Mouse (Mus musculus): ENCODE results near the gene Gpr22.

Gpr22 gene

GRCm38 (mm10) chr12:31713600-31713999, at the start of gene Gpr22:
Gene Gpr22, minus strand, starts transcription at chr12:31713947.
- DNase-seq (ENCODE audit: extremely low read depth, insufficient read length, low spot score) = no peak

- no peak for DNase-seq (ENCODE audit: extremely low read depth, insufficient read length, low spot score)
Observed at GRCm38 (mm10) chr12:31755885-31756755, 42.4 kb upstream of the Gpr22 start.

GRCm38 (mm10) chr12:31754465-31754864, 40.7 kb upstream of the Gpr22 start:
- no peak for DNase-seq (ENCODE audit: extremely low read depth, insufficient read length, low spot score)

- DNase-seq (ENCODE audit: extremely low read depth, insufficient read length, low spot score) = no peak
Observed at GRCm38 (mm10) chr12:31749846-31750245, 36.1 kb upstream of the Gpr22 start.

- DNase-seq (ENCODE audit: extremely low read depth, insufficient read length, low spot score) = no peak
Observed at GRCm38 (mm10) chr12:31747301-31747700, 33.6 kb upstream of the Gpr22 start.

- DNase-seq (ENCODE audit: extremely low read depth, insufficient read length, low spot score) = no peak
Observed at GRCm38 (mm10) chr12:31734616-31735015, 20.9 kb upstream of the Gpr22 start.

GRCm38 (mm10) chr12:31730126-31730525, 16.4 kb upstream of the Gpr22 start:
- no peak for DNase-seq (ENCODE audit: extremely low read depth, insufficient read length, low spot score)

GRCm38 (mm10) chr12:31726707-31727106, 13.0 kb upstream of the Gpr22 start:
- no peak for DNase-seq (ENCODE audit: extremely low read depth, insufficient read length, low spot score)

GRCm38 (mm10) chr12:31725511-31726275, 11.9 kb upstream of the Gpr22 start:
- DNase-seq (ENCODE audit: extremely low read depth, insufficient read length, low spot score) = no peak

- no peak for DNase-seq (ENCODE audit: extremely low read depth, insufficient read length, low spot score)
Observed at GRCm38 (mm10) chr12:31724576-31724975, 10.8 kb upstream of the Gpr22 start.

- no peak for DNase-seq (ENCODE audit: extremely low read depth, insufficient read length, low spot score)
Observed at GRCm38 (mm10) chr12:31719586-31720275, 6.0 kb upstream of the Gpr22 start.

- no peak for DNase-seq (ENCODE audit: extremely low read depth, insufficient read length, low spot score)
Observed at GRCm38 (mm10) chr12:31714070-31714469, 323 bp upstream of the Gpr22 start.

- DNase-seq (ENCODE audit: extremely low read depth, insufficient read length, low spot score) = no peak
Observed at GRCm38 (mm10) chr12:31712727-31713126, 1.0 kb downstream of the Gpr22 start.

GRCm38 (mm10) chr12:31712233-31712632, 1.5 kb downstream of the Gpr22 start:
- no peak for DNase-seq (ENCODE audit: extremely low read depth, insufficient read length, low spot score)

- DNase-seq (ENCODE audit: extremely low read depth, insufficient read length, low spot score) = no peak
Observed at GRCm38 (mm10) chr12:31709665-31710064, 4.1 kb downstream of the Gpr22 start.

- no peak for DNase-seq (ENCODE audit: extremely low read depth, insufficient read length, low spot score)
Observed at GRCm38 (mm10) chr12:31707531-31707930, 6.2 kb downstream of the Gpr22 start.

- DNase-seq (ENCODE audit: extremely low read depth, insufficient read length, low spot score) = no peak
Observed at GRCm38 (mm10) chr12:31706168-31706567, 7.6 kb downstream of the Gpr22 start.

GRCm38 (mm10) chr12:31703904-31704303, 9.8 kb downstream of the Gpr22 start:
- DNase-seq (ENCODE audit: extremely low read depth, insufficient read length, low spot score) = no peak

- no peak for DNase-seq (ENCODE audit: extremely low read depth, insufficient read length, low spot score)
Observed at GRCm38 (mm10) chr12:31701411-31701810, 12.3 kb downstream of the Gpr22 start.

GRCm38 (mm10) chr12:31700623-31701347, 13.0 kb downstream of the Gpr22 start:
- no peak for DNase-seq (ENCODE audit: extremely low read depth, insufficient read length, low spot score)

GRCm38 (mm10) chr12:31693278-31693677, 20.5 kb downstream of the Gpr22 start:
- DNase-seq (ENCODE audit: extremely low read depth, insufficient read length, low spot score) = no peak

Measured in 3134 (cell line).